Mouse (Mus musculus): ENCODE data around the gene Aloxe3. TPM values are rescaled to one million over a fixed set of nuclear protein-coding genes. Genes with fewer than 3 reads are reported as not detected.

The Aloxe3 gene
- polyA plus RNA-seq, 1 experiment from 2014 or later, result 0.60 TPM

GRCm38 (mm10) chr11:69111865-69112264, 13.8 kb upstream of the Aloxe3 start:
- Histone ChIP-seq H3K36me3 (peaks cover 28% of the 10 kb centered on the region), H3K27me3 (peaks cover 23% of the 10 kb centered on the region), H3K9me3 (replicated peaks) (no peaks in the 10 kb centered on the region), H3K4me1 (peaks cover 18% of the 10 kb centered on the region), H3K4me2 (peak overlapping the region; percentile 63), H3K27ac (no peak overlapping the region), H3K4me3 (replicated peaks) (peak overlapping the region; percentile 58), H3K9ac (no peak overlapping the region; the same call in 1 of the 2 replicates)
- no peak for ATAC-seq (replicated peaks; ENCODE audit: low FRiP score)
- WGBS, result 59% methylated on average over 4 of the region's 4 CpGs

- no peaks in the 10 kb centered on the region for H3K9me3 ChIP-seq (replicated peaks)
- 70% methylated on average over 3 of the region's 3 CpGs for whole genome bisulfite sequencing
- H3K4me2 ChIP-seq, result no peak overlapping the region
- peaks cover 7% of the 10 kb centered on the region for H3K36me3 ChIP-seq
- peaks cover 23% of the 10 kb centered on the region for H3K27me3 ChIP-seq
- no peak for ATAC-seq (replicated peaks; ENCODE audit: low FRiP score)
- peaks cover 31% of the 10 kb centered on the region for H3K4me1 ChIP-seq
- no peak overlapping the region for H3K4me3 ChIP-seq (replicated peaks)
- H3K27ac ChIP-seq, result no peak overlapping the region
- H3K9ac ChIP-seq, result no peak overlapping the region
Observed at GRCm38 (mm10) chr11:69114018-69114417, 11.7 kb upstream of the Aloxe3 start.

GRCm38 (mm10) chr11:69114621-69115020, 11.1 kb upstream of the Aloxe3 start:
- Histone ChIP-seq H3K27me3 (peaks cover 23% of the 10 kb centered on the region), H3K27ac (no peak overlapping the region), H3K4me1 (peaks cover 34% of the 10 kb centered on the region), H3K9ac (no peak overlapping the region), H3K4me2 (no peak overlapping the region), H3K9me3 (replicated peaks) (no peaks in the 10 kb centered on the region), H3K36me3 (peaks cover under 1% of the 10 kb centered on the region; the same call in 1 of the 2 replicates), H3K4me3 (replicated peaks) (no peak overlapping the region)
- ATAC-seq (replicated peaks; ENCODE audit: low FRiP score), result no peak
- WGBS, result 83% methylated on average over 3 of the region's 3 CpGs

- H3K4me1 ChIP-seq, result peaks cover 46% of the 10 kb centered on the region
- H3K27me3 ChIP-seq, result peaks cover 23% of the 10 kb centered on the region
- no peak overlapping the region for H3K27ac ChIP-seq
- H3K9ac ChIP-seq, result no peak overlapping the region
- H3K4me3 ChIP-seq (replicated peaks), result peak overlapping the region; percentile 83; the same call in 1 of the 2 replicates
- peak overlapping the region; percentile 94; the same call in 1 of the 2 replicates for H3K4me2 ChIP-seq
- ATAC-seq (replicated peaks; ENCODE audit: low FRiP score), result no peak
- 41% methylated on average over 5 of the region's 5 CpGs for WGBS
- H3K9me3 ChIP-seq (replicated peaks), result no peaks in the 10 kb centered on the region
- H3K36me3 ChIP-seq, result no peaks in the 10 kb centered on the region
Observed at GRCm38 (mm10) chr11:69116843-69117242, 8.9 kb upstream of the Aloxe3 start.

GRCm38 (mm10) chr11:69117737-69118695, 7.7 kb upstream of the Aloxe3 start:
- H3K36me3 ChIP-seq, result no peaks in the 10 kb centered on the region
- peaks cover 19% of the 10 kb centered on the region for H3K27me3 ChIP-seq
- H3K4me1 ChIP-seq, result peaks cover 47% of the 10 kb centered on the region
- WGBS, result under 1% methylated on average over 45 of the region's 45 CpGs
- peak overlapping the region; percentile 94 for H3K4me2 ChIP-seq
- H3K4me3 ChIP-seq (replicated peaks), result peak overlapping the region; percentile 83
- ATAC-seq (replicated peaks; ENCODE audit: low FRiP score), result no peak
- H3K27ac ChIP-seq, result peak overlapping the region; percentile 85
- H3K9ac ChIP-seq, result peak overlapping the region; percentile 76
- H3K9me3 ChIP-seq (replicated peaks), result no peaks in the 10 kb centered on the region

- no peak overlapping the region for H3K27ac ChIP-seq
- no peaks in the 10 kb centered on the region for H3K9me3 ChIP-seq (replicated peaks)
- no peak for ATAC-seq (replicated peaks; ENCODE audit: low FRiP score)
- peak overlapping the region; percentile 76; the same call in 1 of the 2 replicates for H3K9ac ChIP-seq
- H3K4me1 ChIP-seq, result peaks cover 50% of the 10 kb centered on the region
- WGBS, result under 1% methylated on average over 15 of the region's 15 CpGs
- H3K27me3 ChIP-seq, result peaks cover 17% of the 10 kb centered on the region
- H3K4me2 ChIP-seq, result peak overlapping the region; percentile 94
- peak overlapping the region; percentile 83 for H3K4me3 ChIP-seq (replicated peaks)
- H3K36me3 ChIP-seq, result no peaks in the 10 kb centered on the region
Observed at GRCm38 (mm10) chr11:69118765-69119164, 6.9 kb upstream of the Aloxe3 start.

GRCm38 (mm10) chr11:69119446-69120155, 6.1 kb upstream of the Aloxe3 start:
- 24% methylated on average over 14 of the region's 14 CpGs for WGBS
- Histone ChIP-seq H3K27ac (no peak overlapping the region), H3K9me3 (replicated peaks) (no peaks in the 10 kb centered on the region), H3K27me3 (peaks cover 13% of the 10 kb centered on the region), H3K4me3 (replicated peaks) (peak overlapping the region; percentile 83), H3K4me2 (peak overlapping the region; percentile 94), H3K36me3 (no peaks in the 10 kb centered on the region), H3K4me1 (peaks cover 50% of the 10 kb centered on the region), H3K9ac (peak overlapping the region; percentile 39; the same call in 1 of the 2 replicates)
- ATAC-seq (replicated peaks; ENCODE audit: low FRiP score), result no peak

GRCm38 (mm10) chr11:69120221-69121000, 5.3 kb upstream of the Aloxe3 start, which contains the start of gene Hes7:
Gene Hes7 (plus strand): TSS chr11:69120404.
- H3K9ac ChIP-seq, result peak within 1 kb of the TSS; percentile 73
- peaks cover 51% of the 10 kb centered on the region for H3K4me1 ChIP-seq
- ATAC-seq (replicated peaks; ENCODE audit: low FRiP score), result no peak
- H3K27ac ChIP-seq, result peak within 1 kb of the TSS; percentile 92; the same call in 1 of the 2 replicates
- peak within 1 kb of the TSS; percentile 83 for H3K4me3 ChIP-seq (replicated peaks)
- 2% methylated on average over 27 of the region's 27 CpGs for WGBS
- H3K9me3 ChIP-seq (replicated peaks), result no peaks in the 10 kb centered on the region
- H3K36me3 ChIP-seq, result no peaks in the 10 kb centered on the region
- peaks cover 9% of the 10 kb centered on the region for H3K27me3 ChIP-seq
- H3K4me2 ChIP-seq, result peak within 1 kb of the TSS; percentile 94

- Histone ChIP-seq H3K4me2 (peak overlapping the region; percentile 94), H3K36me3 (no peaks in the 10 kb centered on the region), H3K4me3 (replicated peaks) (peak overlapping the region; percentile 83), H3K9me3 (replicated peaks) (no peaks in the 10 kb centered on the region), H3K9ac (peak overlapping the region; percentile 73), H3K27ac (peak overlapping the region; percentile 92; the same call in 1 of the 2 replicates), H3K27me3 (peaks cover 4% of the 10 kb centered on the region; the same call in 1 of the 2 replicates), H3K4me1 (peaks cover 58% of the 10 kb centered on the region)
- no peak for ATAC-seq (replicated peaks; ENCODE audit: low FRiP score)
- under 1% methylated on average over 33 of the region's 33 CpGs for WGBS
Observed at GRCm38 (mm10) chr11:69121001-69121740, 4.5 kb upstream of the Aloxe3 start.

GRCm38 (mm10) chr11:69121741-69122335, 3.9 kb upstream of the Aloxe3 start:
- no peaks in the 10 kb centered on the region for H3K9me3 ChIP-seq (replicated peaks)

More at GRCm38 (mm10) chr11:69121741-69122335, 3.9 kb upstream of the Aloxe3 start:
- peak overlapping the region; percentile 92 for H3K27ac ChIP-seq
- peaks cover 61% of the 10 kb centered on the region for H3K4me1 ChIP-seq
- no peaks in the 10 kb centered on the region for H3K36me3 ChIP-seq
- H3K4me2 ChIP-seq, result peak overlapping the region; percentile 94
- H3K27me3 ChIP-seq, result peaks cover under 1% of the 10 kb centered on the region; the same call in 1 of the 2 replicates
- under 1% methylated on average over 32 of the region's 32 CpGs for WGBS
- peak overlapping the region; percentile 83 for H3K4me3 ChIP-seq (replicated peaks)
- peak overlapping the region; percentile 73 for H3K9ac ChIP-seq
- ATAC-seq (replicated peaks; ENCODE audit: low FRiP score), result peak; percentile 6

Data from kidney, embryonic 15.5 days (tissue).